Mouse (Mus musculus) myocyte (in vitro differentiated cells): ENCODE results near the gene Slc39a13. TPM values are rescaled to one million over a fixed set of nuclear protein-coding genes. Genes with fewer than 3 reads are reported as not detected.
A peak's percentile ranks its signal among the peaks of the same experiment; 100 is the strongest.

ENCODE experiments used
- H3K27me3 ChIP-seq: one replicate; pipeline ENCODE4 v1.6.1; 2011; ENCODE audit not compliant: control insufficient read depth, insufficient read depth, insufficient read length
- H3K36me3 ChIP-seq: one replicate; pipeline ENCODE4 v1.6.1; 2011; ENCODE audit not compliant: control insufficient read depth, insufficient read depth
- H3K4me2 ChIP-seq: one replicate; pipeline ENCODE4 v1.6.1; 2011; ENCODE audit warnings: low read depth, control low read depth
- H3K4me3 ChIP-seq: one replicate; pipeline ENCODE4 v1.5.1; 2011; ENCODE audit warnings: mild to moderate bottlenecking, control low read depth, moderate library complexity
- H3K79me2 ChIP-seq: one replicate; pipeline ENCODE4 v1.6.1; 2011; ENCODE audit not compliant: control insufficient read depth, insufficient read depth
- H3ac ChIP-seq: one replicate; pipeline ENCODE4 v1.6.1; 2011; ENCODE audit not compliant: control insufficient read depth, insufficient read length
- CEBPB ChIP-seq: IDR thresholded peaks from 2 replicates; pipeline ENCODE4 v1.6.1; 2011; ENCODE audit warnings: mild to moderate bottlenecking, moderate library complexity; ENCODE audit not compliant: poor library complexity, insufficient read depth, severe bottlenecking
- E2F4 ChIP-seq: IDR thresholded peaks from one replicate; pipeline ENCODE4 v1.6.1; 2011; ENCODE audit warnings: mild to moderate bottlenecking, control low read depth, moderate library complexity; ENCODE audit not compliant: insufficient read depth
- MAX ChIP-seq: IDR thresholded peaks from one replicate; pipeline ENCODE4 v1.6.1; 2011; ENCODE audit warnings: low read depth, mild to moderate bottlenecking, control low read depth
- MYOD1 ChIP-seq, 3 experiments: IDR thresholded peaks; one replicate each; pipeline ENCODE4 v1.6.1; 2011; ENCODE audit warnings: control low read depth in 2 of 3, low read depth in 2 of 3, mild to moderate bottlenecking in 2 of 3, moderate library complexity in 1 of 3; ENCODE audit not compliant: insufficient read length in 2 of 3, control insufficient read depth in 1 of 3
- MYOG ChIP-seq, 3 experiments: IDR thresholded peaks; one replicate each; pipeline ENCODE4 v1.6.1; 2011; ENCODE audit warnings: control low read depth in 2 of 3, low read depth in 2 of 3, mild to moderate bottlenecking in 2 of 3; ENCODE audit not compliant: insufficient read length in 2 of 3, control insufficient read depth in 1 of 3, insufficient read depth in 1 of 3
- POLR2A ChIP-seq: IDR thresholded peaks from one replicate; pipeline ENCODE4 v1.6.1; 2011; ENCODE audit warnings: low read depth, mild to moderate bottlenecking, control low read depth, moderate library complexity; ENCODE audit not compliant: insufficient read length
- POLR2AphosphoS2 ChIP-seq: IDR thresholded peaks from one replicate; pipeline ENCODE4 v1.6.1; 2011; ENCODE audit warnings: low read depth, control low read depth; ENCODE audit not compliant: insufficient read length
- REST ChIP-seq: IDR thresholded peaks from one replicate; pipeline ENCODE4 v1.6.1; 2011; ENCODE audit warnings: mild to moderate bottlenecking, control low read depth, moderate library complexity; ENCODE audit not compliant: insufficient read depth, insufficient read length
- SRF ChIP-seq: IDR thresholded peaks from one replicate; pipeline ENCODE4 v1.6.1; 2011; ENCODE audit warnings: low read depth; ENCODE audit not compliant: control insufficient read depth, insufficient read length
- TCF12 ChIP-seq: IDR thresholded peaks from one replicate; pipeline ENCODE4 v1.6.1; 2011; ENCODE audit warnings: mild to moderate bottlenecking, control low read depth; ENCODE audit not compliant: poor library complexity, insufficient read depth, severe bottlenecking
- TCF3 ChIP-seq: IDR thresholded peaks from one replicate; pipeline ENCODE4 v1.6.1; 2011; ENCODE audit warnings: low read depth, control low read depth; ENCODE audit not compliant: insufficient read length
- USF1 ChIP-seq: IDR thresholded peaks from one replicate; pipeline ENCODE4 v1.6.1; 2011; ENCODE audit warnings: low read depth, mild to moderate bottlenecking, control low read depth, moderate library complexity
- polyA plus RNA-seq: library from polyadenylated mRNA; unstranded; fragments of >200 nt; fragmentation: generic; extraction: Trizol; gene quantifications from one replicate; pipeline ENCODE4 v1.2.1, GENCODE M21; 2012; ENCODE audit warnings: missing spikeins

Slc39a13 gene
- polyA plus RNA-seq, 1 experiment, result 41.1 TPM

DNA sequence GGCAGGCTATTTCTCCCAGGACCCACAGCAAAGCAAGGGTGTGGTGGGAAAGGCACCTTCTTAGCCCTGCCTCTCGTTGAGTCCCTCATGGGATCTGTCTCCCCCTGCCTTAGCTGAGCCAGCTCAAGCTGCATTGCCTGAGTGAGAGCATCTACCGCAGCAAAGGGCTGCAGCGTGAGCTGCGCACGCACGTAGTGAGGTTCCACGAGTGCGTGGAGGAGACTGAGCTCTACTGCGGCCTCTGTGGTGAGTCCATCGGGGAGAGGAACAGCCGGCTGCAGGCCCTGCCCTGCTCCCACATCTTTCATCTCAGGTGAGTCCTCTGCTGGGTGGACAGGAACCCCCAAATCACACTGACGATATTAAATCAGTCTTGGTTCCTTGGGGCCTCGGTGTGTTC, 25.5 kb downstream of the Slc39a13 start:
- no peaks in the 10 kb centered on the region for H3K36me3 ChIP-seq
- no peaks in the 10 kb centered on the region for H3K27me3 ChIP-seq
- TF ChIP-seq SRF (no peak), CEBPB (no peak), MYOG (IDR thresholded peaks at IDR 0.05; ENCODE audit: control insufficient read depth in 1 of 3, insufficient read depth in 1 of 3, insufficient read length in 2 of 3, low read depth in 2 of 3) (no peak), POLR2AphosphoS2 (peak; percentile 53)
- H3K4me3 ChIP-seq, result no peak overlapping the region
- no peak overlapping the region for H3K4me2 ChIP-seq
- no peak overlapping the region for H3ac ChIP-seq
- H3K79me2 ChIP-seq, result no peaks in the 10 kb centered on the region

DNA sequence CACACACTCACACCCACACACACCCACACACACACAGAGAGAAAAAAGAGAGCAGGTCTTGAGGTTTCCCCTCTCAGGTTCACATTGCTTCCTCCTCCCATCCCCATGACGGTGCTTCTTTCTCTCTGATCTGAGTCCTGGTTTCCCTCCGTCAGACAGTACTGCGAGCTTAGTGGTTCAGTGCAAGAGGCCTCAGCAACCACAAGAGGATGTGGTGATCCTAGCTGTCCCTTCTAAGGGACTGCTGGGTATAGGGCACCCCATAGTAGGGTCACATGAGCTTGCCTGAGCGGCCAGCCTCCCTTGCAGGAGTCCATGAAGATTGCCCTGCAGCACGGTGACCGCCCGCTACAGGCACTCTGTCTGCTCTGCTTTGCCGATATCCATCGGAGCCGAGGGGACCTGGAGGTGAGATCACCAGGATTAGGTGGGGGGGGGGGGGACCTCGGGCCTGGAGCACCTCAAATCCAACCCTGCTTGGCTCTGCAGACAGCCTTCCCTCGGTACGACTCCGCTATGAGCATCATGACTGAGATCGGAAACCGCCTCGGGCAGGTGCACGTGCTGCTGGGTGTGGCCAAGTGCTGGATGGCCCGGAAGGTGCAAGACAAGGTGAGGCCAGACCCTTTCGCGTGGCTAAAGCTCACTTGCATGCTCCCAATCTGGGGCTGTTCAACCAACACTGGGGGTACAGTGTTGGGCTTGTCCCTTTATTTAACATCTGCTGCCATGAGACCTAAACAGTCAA, 27.4 kb downstream of the Slc39a13 start:
- H3K36me3 ChIP-seq, result no peaks in the 10 kb centered on the region
- H3K27me3 ChIP-seq, result no peaks in the 10 kb centered on the region
- H3K79me2 ChIP-seq, result no peaks in the 10 kb centered on the region
- H3K4me3 ChIP-seq, result no peak overlapping the region
- TF ChIP-seq POLR2A (peak; percentile 12), USF1 (no peak)
- H3K4me2 ChIP-seq, result no peak overlapping the region
- H3ac ChIP-seq, result no peak overlapping the region

- Histone ChIP-seq H3K27me3 (no peaks in the 10 kb centered on the region), H3K4me3 (no peak overlapping the region), H3ac (no peak overlapping the region), H3K79me2 (peaks cover 8% of the 10 kb centered on the region), H3K4me2 (no peak overlapping the region), H3K36me3 (no peaks in the 10 kb centered on the region)
- TF ChIP-seq CEBPB (no peak), MYOG (IDR thresholded peaks at IDR 0.05; ENCODE audit: control insufficient read depth in 1 of 3, insufficient read depth in 1 of 3, insufficient read length in 2 of 3, low read depth in 2 of 3) (peak in 2 of 3 experiments; percentile 49 to 80), POLR2A (no peak), E2F4 (no peak), MYOD1 (IDR thresholded peaks at IDR 0.05; ENCODE audit: control insufficient read depth in 1 of 3, insufficient read length in 2 of 3, low read depth in 2 of 3) (peak in 1 of 3 experiments; percentile 73), USF1 (no peak)
These were observed 28.4 kb downstream of the Slc39a13 start for GRCm38 (mm10) chr2:91041786-91042185.

DNA sequence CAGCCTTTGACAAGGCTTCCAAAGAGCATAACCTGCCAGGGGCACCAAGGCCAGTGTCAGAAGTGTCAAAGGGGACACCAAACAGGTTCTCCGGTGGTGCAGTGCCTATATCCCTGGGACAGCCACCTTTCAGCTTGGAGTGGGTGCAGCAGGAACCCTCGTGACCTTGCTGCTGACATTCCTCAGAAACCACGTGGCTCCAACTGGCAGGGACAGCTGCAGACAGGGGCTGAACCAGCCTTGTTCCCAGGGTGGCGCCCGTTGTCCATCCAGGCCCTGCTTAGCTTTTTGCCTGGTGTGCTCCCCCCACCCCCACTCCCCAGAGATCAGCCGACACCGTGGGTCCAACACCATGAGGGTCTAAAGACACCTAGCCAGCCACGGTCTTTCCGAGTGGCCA, 34.8 kb downstream of the Slc39a13 start, which contains the start of gene Rapsn:
Rapsn (plus strand) TSS at position 236 of the 400 bp plus-strand sequence.
- Histone ChIP-seq H3K36me3 (no peaks in the 10 kb centered on the region), H3K79me2 (peaks cover 20% of the 10 kb centered on the region), H3K4me2 (peak within 1 kb of the TSS; percentile 87), H3K27me3 (no peaks in the 10 kb centered on the region), H3K4me3 (peak within 1 kb of the TSS; percentile 38), H3ac (no peak within 1 kb of the TSS)
- TF ChIP-seq MAX (no peak), REST (peak; percentile 26), MYOD1 (IDR thresholded peaks at IDR 0.05; ENCODE audit: control insufficient read depth in 1 of 3, insufficient read length in 2 of 3, low read depth in 2 of 3) (peak; percentile 99 to 100 (median 100)), POLR2AphosphoS2 (peak; percentile 84), MYOG (IDR thresholded peaks at IDR 0.05; ENCODE audit: control insufficient read depth in 1 of 3, insufficient read depth in 1 of 3, insufficient read length in 2 of 3, low read depth in 2 of 3) (peak; percentile 84 to 98 (median 92)), SRF (no peak), TCF12 (peak; percentile 93), TCF3 (peak; percentile 97), POLR2A (peak; percentile 68), CEBPB (no peak), E2F4 (no peak), USF1 (peak; percentile 96)

GRCm38 (mm10) chr2:91033000-91033399, 37.2 kb downstream of the Slc39a13 start:
- Histone ChIP-seq H3K4me3 (no peak overlapping the region), H3ac (no peak overlapping the region), H3K36me3 (no peaks in the 10 kb centered on the region), H3K4me2 (no peak overlapping the region), H3K79me2 (peaks cover 20% of the 10 kb centered on the region), H3K27me3 (no peaks in the 10 kb centered on the region)
- TF ChIP-seq USF1 (peak; percentile 69), SRF (no peak)
